Mouse (Mus musculus): ENCODE results near the gene Gpbp1.

GRCm38 (mm10) chr13:111467350-111467749 is 22.6 kb downstream of the Gpbp1 start:
- no peak for TF ChIP-seq POLR2A (IDR thresholded peaks at IDR 0.05; ENCODE audit: borderline replicate concordance, insufficient read depth, low read length)
- TF ChIP-seq CTCF (IDR thresholded peaks at IDR 0.05; ENCODE audit: borderline replicate concordance, insufficient read depth, low read depth, low read length): no peak

Data from cerebellum, adult 2 months (tissue).